Mouse (Mus musculus): Measurements from ENCODE around the gene Arhgap45. TPM values are rescaled to one million over a fixed set of nuclear protein-coding genes. Genes with fewer than 3 reads are reported as not detected.
A peak's percentile ranks its signal among the peaks of the same experiment; 100 is the strongest.

Gene Arhgap45
- polyA plus RNA-seq, 1 experiment from 2014 or later, result 3.4 TPM

- Histone ChIP-seq H3K36me3 (ENCODE audit: control insufficient read depth, insufficient read depth, low read length) (peaks cover 42% of the 10 kb centered on the region), H3K4me2 (ENCODE audit: low read length) (no peak overlapping the region), H3K9ac (ENCODE audit: low read length) (no peak overlapping the region), H3K4me1 (ENCODE audit: control insufficient read depth in 2 of 2, insufficient read depth in 2 of 2, low read length in 2 of 2) (peaks cover 2 to 12% of the 10 kb centered on the region in 2 experiments; a peak in 3 of 4 replicates), H3K4me3 (ENCODE audit: control insufficient read depth in 1 of 2, insufficient read depth in 1 of 2, low read depth in 1 of 2, low read length in 2 of 2) (no peak overlapping the region), H3K9me3 (ENCODE audit: control insufficient read depth, low read length) (no peaks in the 10 kb centered on the region), H3K27ac (replicated peaks in 1 of 2; ENCODE audit: control insufficient read depth in 1 of 2, insufficient read depth in 1 of 2, low read depth in 2 of 2, low read length in 2 of 2) (no peak overlapping the region), H3K27me3 (ENCODE audit: control insufficient read depth, insufficient read depth, low read length) (peaks cover 20% of the 10 kb centered on the region)
- ATAC-seq (ENCODE audit: insufficient number of reproducible peaks, insufficient read depth, low FRiP score, low read depth), result 0 out of 2 replicates have a peak, but pooled peaks have one; percentile 3
- WGBS, result 90% methylated on average over 21 of the region's 21 CpGs
Observed at GRCm38 (mm10) chr10:79974087-79974486, 42.4 kb upstream of the Arhgap45 start.

- no peak overlapping the region for H3K27ac ChIP-seq (replicated peaks in 1 of 2; ENCODE audit: control insufficient read depth in 1 of 2, insufficient read depth in 1 of 2, low read depth in 2 of 2, low read length in 2 of 2)
- no peak overlapping the region for H3K4me3 ChIP-seq (ENCODE audit: control insufficient read depth in 1 of 2, insufficient read depth in 1 of 2, low read depth in 1 of 2, low read length in 2 of 2)
- ATAC-seq (ENCODE audit: insufficient number of reproducible peaks, insufficient read depth, low FRiP score, low read depth), result no peak
- peaks cover 48% of the 10 kb centered on the region for H3K36me3 ChIP-seq (ENCODE audit: control insufficient read depth, insufficient read depth, low read length)
- H3K9ac ChIP-seq (ENCODE audit: low read length), result no peak overlapping the region
- WGBS, result 92% methylated on average over 8 of the region's 8 CpGs
- no peak overlapping the region for H3K4me2 ChIP-seq (ENCODE audit: low read length)
- H3K27me3 ChIP-seq (ENCODE audit: control insufficient read depth, insufficient read depth, low read length), result peaks cover 20% of the 10 kb centered on the region
- peaks cover 2 to 15% of the 10 kb centered on the region in 2 experiments; a peak in 3 of 4 replicates for H3K4me1 ChIP-seq (ENCODE audit: control insufficient read depth in 2 of 2, insufficient read depth in 2 of 2, low read length in 2 of 2)
- no peaks in the 10 kb centered on the region for H3K9me3 ChIP-seq (ENCODE audit: control insufficient read depth, low read length)
Observed at GRCm38 (mm10) chr10:79974668-79975067, 41.8 kb upstream of the Arhgap45 start.

- no peak for ATAC-seq (ENCODE audit: insufficient number of reproducible peaks, insufficient read depth, low FRiP score, low read depth)
- no peak overlapping the region for H3K4me3 ChIP-seq (ENCODE audit: control insufficient read depth in 1 of 2, insufficient read depth in 1 of 2, low read depth in 1 of 2, low read length in 2 of 2)
- H3K9me3 ChIP-seq (ENCODE audit: control insufficient read depth, low read length), result no peaks in the 10 kb centered on the region
- no peak overlapping the region for H3K4me2 ChIP-seq (ENCODE audit: low read length)
- H3K36me3 ChIP-seq (ENCODE audit: control insufficient read depth, insufficient read depth, low read length), result peaks cover 49% of the 10 kb centered on the region
- H3K27me3 ChIP-seq (ENCODE audit: control insufficient read depth, insufficient read depth, low read length), result peaks cover 10% of the 10 kb centered on the region; the same call in 1 of the 2 replicates
- peaks cover 5 to 13% of the 10 kb centered on the region in 2 experiments; a peak in 2 of 4 replicates for H3K4me1 ChIP-seq (ENCODE audit: control insufficient read depth in 2 of 2, insufficient read depth in 2 of 2, low read length in 2 of 2)
- H3K9ac ChIP-seq (ENCODE audit: low read length), result no peak overlapping the region
- no peak overlapping the region for H3K27ac ChIP-seq (replicated peaks in 1 of 2; ENCODE audit: control insufficient read depth in 1 of 2, insufficient read depth in 1 of 2, low read depth in 2 of 2, low read length in 2 of 2)
- 85% methylated on average over 28 of the region's 28 CpGs for WGBS
Observed at GRCm38 (mm10) chr10:79976071-79976721, 40.3 kb upstream of the Arhgap45 start.

GRCm38 (mm10) chr10:79976722-79977107, 39.7 kb upstream of the Arhgap45 start:
- Histone ChIP-seq H3K27ac (replicated peaks in 1 of 2; ENCODE audit: control insufficient read depth in 1 of 2, insufficient read depth in 1 of 2, low read depth in 2 of 2, low read length in 2 of 2) (no peak overlapping the region), H3K9me3 (ENCODE audit: control insufficient read depth, low read length) (no peaks in the 10 kb centered on the region), H3K4me3 (ENCODE audit: control insufficient read depth in 1 of 2, insufficient read depth in 1 of 2, low read depth in 1 of 2, low read length in 2 of 2) (no peak overlapping the region), H3K36me3 (ENCODE audit: control insufficient read depth, insufficient read depth, low read length) (peaks cover 52% of the 10 kb centered on the region), H3K9ac (ENCODE audit: low read length) (no peak overlapping the region), H3K27me3 (ENCODE audit: control insufficient read depth, insufficient read depth, low read length) (peaks cover 9% of the 10 kb centered on the region; the same call in 1 of the 2 replicates), H3K4me1 (ENCODE audit: control insufficient read depth in 2 of 2, insufficient read depth in 2 of 2, low read length in 2 of 2) (peaks cover 5 to 15% of the 10 kb centered on the region in 2 experiments; a peak in 2 of 4 replicates), H3K4me2 (ENCODE audit: low read length) (no peak overlapping the region)
- 86% methylated on average over 36 of the region's 36 CpGs for WGBS
- ATAC-seq (ENCODE audit: insufficient number of reproducible peaks, insufficient read depth, low FRiP score, low read depth), result no peak

GRCm38 (mm10) chr10:79977324-79977723, 39.1 kb upstream of the Arhgap45 start:
- Histone ChIP-seq H3K36me3 (ENCODE audit: control insufficient read depth, insufficient read depth, low read length) (peaks cover 54% of the 10 kb centered on the region), H3K9ac (ENCODE audit: low read length) (no peak overlapping the region), H3K27ac (replicated peaks in 1 of 2; ENCODE audit: control insufficient read depth in 1 of 2, insufficient read depth in 1 of 2, low read depth in 2 of 2, low read length in 2 of 2) (no peak overlapping the region), H3K9me3 (ENCODE audit: control insufficient read depth, low read length) (no peaks in the 10 kb centered on the region), H3K27me3 (ENCODE audit: control insufficient read depth, insufficient read depth, low read length) (peaks cover 4% of the 10 kb centered on the region; the same call in 1 of the 2 replicates), H3K4me1 (ENCODE audit: control insufficient read depth in 2 of 2, insufficient read depth in 2 of 2, low read length in 2 of 2) (peaks cover 5 to 17% of the 10 kb centered on the region in 2 experiments; a peak in 3 of 4 replicates), H3K4me3 (ENCODE audit: control insufficient read depth in 1 of 2, insufficient read depth in 1 of 2, low read depth in 1 of 2, low read length in 2 of 2) (no peak overlapping the region), H3K4me2 (ENCODE audit: low read length) (no peak overlapping the region)
- no peak for ATAC-seq (ENCODE audit: insufficient number of reproducible peaks, insufficient read depth, low FRiP score, low read depth)
- WGBS, result 86% methylated on average over 28 of the region's 28 CpGs

GRCm38 (mm10) chr10:79978061-79978460, 38.4 kb upstream of the Arhgap45 start:
- Histone ChIP-seq H3K4me3 (ENCODE audit: control insufficient read depth in 1 of 2, insufficient read depth in 1 of 2, low read depth in 1 of 2, low read length in 2 of 2) (no peak overlapping the region), H3K27me3 (ENCODE audit: control insufficient read depth, insufficient read depth, low read length) (no peaks in the 10 kb centered on the region), H3K4me1 (ENCODE audit: control insufficient read depth in 2 of 2, insufficient read depth in 2 of 2, low read length in 2 of 2) (peaks cover 8 to 22% of the 10 kb centered on the region in 2 experiments), H3K4me2 (ENCODE audit: low read length) (no peak overlapping the region), H3K36me3 (ENCODE audit: control insufficient read depth, insufficient read depth, low read length) (peaks cover 54% of the 10 kb centered on the region), H3K27ac (replicated peaks in 1 of 2; ENCODE audit: control insufficient read depth in 1 of 2, insufficient read depth in 1 of 2, low read depth in 2 of 2, low read length in 2 of 2) (no peak overlapping the region), H3K9ac (ENCODE audit: low read length) (no peak overlapping the region), H3K9me3 (ENCODE audit: control insufficient read depth, low read length) (no peaks in the 10 kb centered on the region)
- ATAC-seq (ENCODE audit: insufficient number of reproducible peaks, insufficient read depth, low FRiP score, low read depth), result no peak
- 94% methylated on average over 21 of the region's 21 CpGs for WGBS

GRCm38 (mm10) chr10:79979401-79980155, 36.9 kb upstream of the Arhgap45 start:
- Histone ChIP-seq H3K27ac (replicated peaks in 1 of 2; ENCODE audit: control insufficient read depth in 1 of 2, insufficient read depth in 1 of 2, low read depth in 2 of 2, low read length in 2 of 2) (peak overlapping the region in 1 of 2 experiments; percentile 16; a peak in 1 of 4 replicates), H3K4me1 (ENCODE audit: control insufficient read depth in 2 of 2, insufficient read depth in 2 of 2, low read length in 2 of 2) (peaks cover 14 to 28% of the 10 kb centered on the region in 2 experiments), H3K9me3 (ENCODE audit: control insufficient read depth, low read length) (no peaks in the 10 kb centered on the region), H3K36me3 (ENCODE audit: control insufficient read depth, insufficient read depth, low read length) (peaks cover 54% of the 10 kb centered on the region), H3K27me3 (ENCODE audit: control insufficient read depth, insufficient read depth, low read length) (no peaks in the 10 kb centered on the region), H3K9ac (ENCODE audit: low read length) (peak overlapping the region; percentile 28; the same call in 1 of the 2 replicates), H3K4me2 (ENCODE audit: low read length) (no peak overlapping the region), H3K4me3 (ENCODE audit: control insufficient read depth in 1 of 2, insufficient read depth in 1 of 2, low read depth in 1 of 2, low read length in 2 of 2) (no peak overlapping the region)
- ATAC-seq (ENCODE audit: insufficient number of reproducible peaks, insufficient read depth, low FRiP score, low read depth), result no peak
- 86% methylated on average over 22 of the region's 22 CpGs for WGBS
